ENCODE assay signal across 29 mouse cellular contexts in the genomic region with DNA sequence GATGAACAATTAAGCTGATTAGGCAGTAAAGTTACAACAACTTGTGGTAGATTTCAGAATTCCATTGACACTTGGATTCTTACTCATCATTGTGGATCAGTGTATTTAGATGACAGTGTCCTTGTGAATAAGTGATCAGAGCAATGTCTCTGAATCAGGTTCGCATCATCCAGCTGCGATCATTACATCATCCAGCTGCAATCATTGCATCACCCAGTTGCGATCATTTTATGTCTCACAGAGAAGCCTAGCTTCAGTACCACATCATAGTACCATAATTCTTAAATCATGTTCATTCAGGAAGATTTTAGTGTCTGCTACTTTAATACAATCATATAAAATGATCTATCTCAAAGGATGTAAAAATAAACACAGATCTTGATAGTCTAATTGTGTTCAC.
"Had no signal": no experiment of that assay in that cellular context is flagged by ENCODE, and none has a peak within 500 bp of the region (broad histone marks: within the 10 kb centered on the region; RNA-seq: fewer than 3 reads in every experiment).

No protein-coding gene starts in this region.

- DNase-seq: left cerebral cortex, postnatal 4 days; liver; liver, embryonic 13.5 days; liver, postnatal 0 days; lung, adult 18-20 months; lung, adult 2 months; lung, embryonic 14.5 days; lung, postnatal 10 days; lung, postnatal 14 days; lung, postnatal 36 days; lung, postnatal 4 days; midbrain, embryonic 14.5 days had no signal

- H3K9me3 ChIP-seq: limb, embryonic 10.5 days; limb, embryonic 12.5 days; limb, embryonic 13.5 days; limb, embryonic 15.5 days; liver, embryonic 12.5 days; liver, embryonic 13.5 days; liver, embryonic 15.5 days; lung, embryonic 15.5 days; megakaryocyte, embryonic 14.5 days; midbrain, embryonic 10.5 days; midbrain, embryonic 12.5 days; midbrain, embryonic 13.5 days; midbrain, embryonic 15.5 days; neural tube, embryonic 12.5 days had no signal

- H3K4me2 ChIP-seq: limb, embryonic 12.5 days; limb, embryonic 13.5 days; limb, embryonic 15.5 days; liver, embryonic 11.5 days; liver, embryonic 12.5 days; liver, embryonic 13.5 days; liver, embryonic 15.5 days; lung, embryonic 14.5 days; lung, embryonic 15.5 days; midbrain, embryonic 11.5 days; midbrain, embryonic 12.5 days; midbrain, embryonic 13.5 days; midbrain, embryonic 15.5 days; neural tube, embryonic 12.5 days had no signal

- H3K4me1 ChIP-seq: limb, embryonic 10.5 days; limb, embryonic 12.5 days; limb, embryonic 13.5 days; limb, embryonic 15.5 days; liver, embryonic 12.5 days; liver, embryonic 13.5 days; liver, embryonic 15.5 days; lung, embryonic 15.5 days; megakaryocyte, embryonic 14.5 days; midbrain, embryonic 13.5 days; midbrain, embryonic 15.5 days; neural tube, embryonic 12.5 days had no signal

- H3K36me3 ChIP-seq: limb, embryonic 10.5 days; limb, embryonic 12.5 days; limb, embryonic 13.5 days; limb, embryonic 15.5 days; liver, embryonic 12.5 days; liver, embryonic 13.5 days; liver, embryonic 15.5 days; lung, embryonic 15.5 days; midbrain, embryonic 10.5 days; midbrain, embryonic 12.5 days; midbrain, embryonic 13.5 days; midbrain, embryonic 15.5 days; neural tube, embryonic 12.5 days had no signal

- H3K27me3 ChIP-seq: limb, embryonic 12.5 days; limb, embryonic 13.5 days; limb, embryonic 15.5 days; liver, embryonic 12.5 days; liver, embryonic 13.5 days; liver, embryonic 15.5 days; lung, embryonic 15.5 days; megakaryocyte, embryonic 14.5 days; midbrain, embryonic 12.5 days; midbrain, embryonic 13.5 days; midbrain, embryonic 15.5 days; neural tube, embryonic 12.5 days had no signal

- H3K27ac ChIP-seq: limb, embryonic 10.5 days; limb, embryonic 12.5 days; limb, embryonic 13.5 days; limb, embryonic 15.5 days; liver, embryonic 12.5 days; liver, embryonic 13.5 days; liver, embryonic 14.5 days; liver, embryonic 15.5 days; lung, embryonic 15.5 days; macrophage; midbrain, embryonic 10.5 days; midbrain, embryonic 12.5 days; midbrain, embryonic 13.5 days; midbrain, embryonic 15.5 days; neural tube, embryonic 12.5 days had no signal

- H3K4me3 ChIP-seq: limb, embryonic 10.5 days; limb, embryonic 12.5 days; limb, embryonic 13.5 days; limb, embryonic 15.5 days; liver, embryonic 12.5 days; liver, embryonic 13.5 days; liver, embryonic 15.5 days; lung, embryonic 15.5 days; megakaryocyte, embryonic 14.5 days; midbrain, embryonic 10.5 days; midbrain, embryonic 12.5 days; midbrain, embryonic 13.5 days; midbrain, embryonic 15.5 days; neural tube, embryonic 12.5 days had no signal
